Comparison of ENCODE assay signal across 8 mouse cellular contexts in genomic region chr2:171493741-171494140, GRCm38 (mm10).
DNase-seq lines count a peak whose midpoint lies in the region; ATAC-seq and TF ChIP-seq lines count a peak whose summit lies in the region.

No protein-coding gene starts in this region.

- WGBS in kidney, adult 2 months = 38% methylated on average over 12 of the region's 12 CpGs
- 35% methylated on average over 12 of the region's 12 CpGs for WGBS in kidney, embryonic 16.5 days
- WGBS in limb, embryonic 14.5 days = 43% methylated on average over 12 of the region's 12 CpGs

- no peak overlapping the region for H3K9ac ChIP-seq in kidney, embryonic 16.5 days (replicated peaks; ENCODE audit: low read length)
- H3K9ac ChIP-seq in limb, embryonic 14.5 days (ENCODE audit: low read depth, low read length, severe bottlenecking) = no peak overlapping the region

- no peaks in the 10 kb centered on the region for H3K36me3 ChIP-seq in kidney, adult 2 months (ENCODE audit: control insufficient read depth, insufficient read depth, low read length)
- no peaks in the 10 kb centered on the region for H3K36me3 ChIP-seq in kidney, embryonic 16.5 days (ENCODE audit: insufficient read depth, low read length)
- H3K36me3 ChIP-seq in limb, embryonic 14.5 days (ENCODE audit: control insufficient read depth, insufficient read depth, low read length) = no peaks in the 10 kb centered on the region

- H3K4me3 ChIP-seq in kidney, adult 2 months (ENCODE audit: insufficient read depth, low read depth, low read length) = no peak overlapping the region
- no peak overlapping the region for H3K4me3 ChIP-seq in kidney, embryonic 16.5 days (ENCODE audit: low read length)
- H3K4me3 ChIP-seq in limb, embryonic 14.5 days (replicated peaks; ENCODE audit: low read length) = no peak overlapping the region

- no peaks in the 10 kb centered on the region for H3K4me1 ChIP-seq in kidney, adult 2 months (ENCODE audit: control insufficient read depth, insufficient read depth, low read length)
- H3K4me1 ChIP-seq in kidney, embryonic 16.5 days (ENCODE audit: insufficient read depth, low read length) = peaks cover 5% of the 10 kb centered on the region
- H3K4me1 ChIP-seq in limb, embryonic 14.5 days (ENCODE audit: control insufficient read depth, insufficient read depth, low read length) = 0 out of 2 replicates have a peak, but pooled peaks cover 3% of the 10 kb centered on the region

- ATAC-seq in kidney, embryonic 16.5 days (ENCODE audit: low FRiP score, low TSS enrichment) = no peak
- no peak for ATAC-seq in limb, embryonic 14.5 days (ENCODE audit: low FRiP score, low read depth)

- peak; percentile 24 for DNase-seq in kidney, adult 2 months
- DNase-seq in WW6 (ENCODE audit: low read depth, low spot score) = peak; percentile 18
- DNase-seq in c-Kit-positive CD71-negative TER-119-negative erythroid progenitor cells, embryonic 14.5 days (ENCODE audit: low read depth) = peak; percentile 3
- DNase-seq in heart, postnatal 4 days = peak; percentile 67
- DNase-seq in limb, embryonic 14.5 days (ENCODE audit: low spot score) = peak; percentile 65
- DNase-seq in right cerebral cortex, postnatal 4 days = peak; percentile 78
- DNase-seq in T-cell, adult 2 months (ENCODE audit: low spot score) = no peak

- no peaks in the 10 kb centered on the region for H3K27me3 ChIP-seq in kidney, adult 2 months (replicated peaks; ENCODE audit: control insufficient read depth, insufficient read depth, low read length)
- no peaks in the 10 kb centered on the region for H3K27me3 ChIP-seq in kidney, embryonic 16.5 days (ENCODE audit: insufficient read depth, low read length)
- H3K27me3 ChIP-seq in limb, embryonic 14.5 days (ENCODE audit: control insufficient read depth, insufficient read depth, low read length) = no peaks in the 10 kb centered on the region

- no peak for TF ChIP-seq POLR2A in kidney, adult 2 months (IDR thresholded peaks at IDR 0.05; ENCODE audit: low read depth, low read length)
- no peak for TF ChIP-seq POLR2A in limb, embryonic 14.5 days (IDR thresholded peaks at IDR 0.05; ENCODE audit: borderline replicate concordance, extremely low read depth, insufficient read depth, insufficient read length)

- no peak overlapping the region for H3K4me2 ChIP-seq in kidney, embryonic 16.5 days (replicated peaks; ENCODE audit: low read depth, low read length)
- H3K4me2 ChIP-seq in limb, embryonic 14.5 days (replicated peaks; ENCODE audit: low read depth, low read length, severe bottlenecking) = no peak overlapping the region

- H3K9me3 ChIP-seq in kidney, embryonic 16.5 days (ENCODE audit: low read length) = no peaks in the 10 kb centered on the region
- H3K9me3 ChIP-seq in limb, embryonic 14.5 days (ENCODE audit: control insufficient read depth, low read length) = no peaks in the 10 kb centered on the region

- TF ChIP-seq CTCF in kidney, adult 2 months (conservative IDR thresholded peaks at IDR 0.05; ENCODE audit: insufficient read depth, insufficient read length, low read depth, low read length) = peak; percentile 56

- H3K27ac ChIP-seq in kidney, adult 2 months (ENCODE audit: insufficient read depth, low read depth, low read length) = no peak overlapping the region
- no peak overlapping the region for H3K27ac ChIP-seq in kidney, embryonic 16.5 days (ENCODE audit: low read length)
- H3K27ac ChIP-seq in limb, embryonic 14.5 days (replicated peaks; ENCODE audit: low read depth, low read length) = no peak overlapping the region
